Mouse (Mus musculus): Measurements from ENCODE around the gene Map3k12.

The Map3k12 gene

GRCm38 (mm10) chr15:102503447-102503846 lies 13.4 kb downstream of the Map3k12 start, which contains the start of gene Gm10337:
TSS of gene Gm10337 (plus strand) at chr15:102503722.
- DNase-seq (ENCODE audit: low read depth, low spot score) = no peak

GRCm38 (mm10) chr15:102502254-102502840 lies 14.5 kb downstream of the Map3k12 start:
- DNase-seq (ENCODE audit: low read depth, low spot score) = no peak

GRCm38 (mm10) chr15:102501084-102501814 lies 15.6 kb downstream of the Map3k12 start:
- no peak for DNase-seq (ENCODE audit: low read depth, low spot score)

- DNase-seq (ENCODE audit: low read depth, low spot score) = no peak
These were observed 16.4 kb downstream of the Map3k12 start for GRCm38 (mm10) chr15:102500479-102500878.

- DNase-seq (ENCODE audit: low read depth, low spot score) = no peak
These were observed 17.0 kb downstream of the Map3k12 start for GRCm38 (mm10) chr15:102499851-102500250.

- no peak for DNase-seq (ENCODE audit: low read depth, low spot score)
These were observed 17.5 kb downstream of the Map3k12 start for GRCm38 (mm10) chr15:102499370-102499769.

GRCm38 (mm10) chr15:102498322-102498721 lies 18.5 kb downstream of the Map3k12 start:
- no peak for DNase-seq (ENCODE audit: low read depth, low spot score)

GRCm38 (mm10) chr15:102487664-102488063 lies 29.2 kb downstream of the Map3k12 start:
- DNase-seq (ENCODE audit: low read depth, low spot score) = no peak

- DNase-seq (ENCODE audit: low read depth, low spot score) = no peak
These were observed 31.0 kb downstream of the Map3k12 start for GRCm38 (mm10) chr15:102485853-102486252.

GRCm38 (mm10) chr15:102483136-102483535 lies 33.7 kb downstream of the Map3k12 start:
- no peak for DNase-seq (ENCODE audit: low read depth, low spot score)

GRCm38 (mm10) chr15:102474520-102474919 lies 42.3 kb downstream of the Map3k12 start:
- no peak for DNase-seq (ENCODE audit: low read depth, low spot score)

GRCm38 (mm10) chr15:102473246-102473645 lies 43.6 kb downstream of the Map3k12 start:
- DNase-seq (ENCODE audit: low read depth, low spot score) = no peak

- DNase-seq (ENCODE audit: low read depth, low spot score) = no peak
These were observed 45.1 kb downstream of the Map3k12 start for GRCm38 (mm10) chr15:102471727-102472126.

GRCm38 (mm10) chr15:102471295-102471645 lies 45.6 kb downstream of the Map3k12 start:
- no peak for DNase-seq (ENCODE audit: low read depth, low spot score)

- DNase-seq (ENCODE audit: low read depth, low spot score) = peak; percentile 69
These were observed 46.1 kb downstream of the Map3k12 start for GRCm38 (mm10) chr15:102470605-102471294.

GRCm38 (mm10) chr15:102470183-102470604 lies 46.7 kb downstream of the Map3k12 start, which contains the start of gene Pcbp2:
TSS of gene Pcbp2 (plus strand) at chr15:102470539.
- DNase-seq (ENCODE audit: low read depth, low spot score) = peak; percentile 98

- no peak for DNase-seq (ENCODE audit: low read depth, low spot score)
These were observed 48.0 kb downstream of the Map3k12 start for GRCm38 (mm10) chr15:102468675-102469370.

- DNase-seq (ENCODE audit: low read depth, low spot score) = no peak
These were observed 53.2 kb downstream of the Map3k12 start for GRCm38 (mm10) chr15:102463666-102464065.

- no peak for DNase-seq (ENCODE audit: low read depth, low spot score)
These were observed 55.3 kb downstream of the Map3k12 start for GRCm38 (mm10) chr15:102461430-102462075.

- no peak for DNase-seq (ENCODE audit: low read depth, low spot score)
These were observed 55.9 kb downstream of the Map3k12 start for GRCm38 (mm10) chr15:102460971-102461370.

GRCm38 (mm10) chr15:102460409-102460808 lies 56.5 kb downstream of the Map3k12 start:
- no peak for DNase-seq (ENCODE audit: low read depth, low spot score)
